Mouse (Mus musculus): ENCODE measurements at regions not wholly inside any gene's neighbourhood (a gene's known extent, or its start where the extent isn't known, plus 50 kb on each side); places are given as distances from the start of the nearest gene placed in this dataset.
"Not testable (repeated sequence)": the region's sequence is repeated elsewhere in the genome, so short reads cannot be mapped to it uniquely, and the experiment has no call there.

GRCm38 (mm10) chr10:31143856-31144488, 169.2 kb upstream of the Hddc2 start:
- peak; percentile 4 for DNase-seq

GRCm38 (mm10) chr10:31144489-31144872, 168.7 kb upstream of the Hddc2 start:
- no peak for DNase-seq

GRCm38 (mm10) chr10:31173169-31173686, 140.0 kb upstream of the Hddc2 start:
- DNase-seq = peak; percentile 72

GRCm38 (mm10) chr10:31189577-31189976, 123.6 kb upstream of the Hddc2 start:
- no peak for DNase-seq

- not testable (repeated sequence) for DNase-seq
These were observed 101.0 kb upstream of the Hddc2 start for GRCm38 (mm10) chr10:31212164-31212563.

GRCm38 (mm10) chr10:31212778-31213454, 100.3 kb upstream of the Hddc2 start:
- DNase-seq = no peak

- no peak for DNase-seq
These were observed 91.3 kb upstream of the Hddc2 start for GRCm38 (mm10) chr10:31221902-31222301.

GRCm38 (mm10) chr10:31229078-31229477, 84.1 kb upstream of the Hddc2 start:
- DNase-seq = no peak

- no peak for DNase-seq
These were observed 70.7 kb upstream of the Hddc2 start for GRCm38 (mm10) chr10:31242442-31242966.

- no peak for DNase-seq
These were observed 60.4 kb upstream of the Hddc2 start for GRCm38 (mm10) chr10:31252584-31253381.

GRCm38 (mm10) chr10:31256934-31257333, 56.2 kb upstream of the Hddc2 start:
- no peak for DNase-seq

- no peak for DNase-seq
These were observed 55.6 kb upstream of the Hddc2 start for GRCm38 (mm10) chr10:31257611-31258010.

GRCm38 (mm10) chr10:31260914-31261313, 52.3 kb upstream of the Hddc2 start:
- DNase-seq = no peak
